Comparison of ENCODE assay signal across 43 mouse cellular contexts in the genomic region with DNA sequence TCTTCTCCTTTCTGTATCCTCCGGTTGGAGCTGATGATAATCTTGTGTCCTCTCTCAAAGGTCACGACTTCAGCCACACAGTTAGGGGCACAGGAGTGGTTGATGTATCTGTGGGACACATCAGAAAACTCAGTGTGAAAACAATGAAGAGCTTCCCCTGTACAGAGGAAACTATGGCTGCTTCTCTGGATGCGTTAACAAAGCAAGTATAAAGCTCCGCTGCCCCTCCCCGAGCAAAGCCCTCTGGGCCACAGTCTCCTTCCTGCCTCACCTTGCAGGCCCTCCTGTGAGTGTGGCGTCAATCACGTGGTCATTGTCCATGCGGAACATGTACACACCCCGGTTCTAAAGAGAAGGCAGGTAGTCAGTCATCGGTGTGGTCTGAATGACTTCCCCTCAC. TPM values are rescaled to one million over a fixed set of nuclear protein-coding genes. Genes with fewer than 3 reads are reported as not detected.
"Had no signal": no experiment of that assay in that cellular context is flagged by ENCODE, and none has a peak within 500 bp of the region (broad histone marks: within the 10 kb centered on the region; RNA-seq: fewer than 3 reads in every experiment).

No protein-coding gene starts in this region.

- H3K27ac ChIP-seq: heart, embryonic 13.5 days; heart, embryonic 15.5 days; hindbrain, embryonic 13.5 days; hindbrain, embryonic 15.5 days; hindbrain, postnatal 0 days; kidney, embryonic 15.5 days; kidney, postnatal 0 days; limb, embryonic 13.5 days; limb, embryonic 15.5 days; liver, embryonic 13.5 days; liver, embryonic 15.5 days had no signal

- H3K4me2 ChIP-seq: heart, embryonic 11.5 days; heart, embryonic 13.5 days; heart, embryonic 15.5 days; hindbrain, embryonic 13.5 days; hindbrain, embryonic 15.5 days; kidney, embryonic 15.5 days; limb, embryonic 13.5 days; limb, embryonic 15.5 days; liver, embryonic 13.5 days; liver, embryonic 15.5 days had no signal

- ATAC-seq: hindbrain, postnatal 0 days; intestine, embryonic 16.5 days had no signal

- H3K27me3 ChIP-seq: heart, embryonic 13.5 days; heart, embryonic 15.5 days; hindbrain, embryonic 13.5 days; hindbrain, embryonic 15.5 days; kidney, embryonic 15.5 days; limb, embryonic 13.5 days; limb, embryonic 15.5 days; liver, embryonic 13.5 days; liver, embryonic 15.5 days had no signal

- H3K4me3 ChIP-seq: heart, embryonic 13.5 days; heart, embryonic 15.5 days; hindbrain, embryonic 13.5 days; hindbrain, embryonic 15.5 days; kidney, embryonic 15.5 days; limb, embryonic 13.5 days; limb, embryonic 15.5 days; liver, embryonic 13.5 days; liver, embryonic 15.5 days had no signal

- H3K4me1 ChIP-seq: heart, embryonic 13.5 days; heart, embryonic 15.5 days; hindbrain, embryonic 13.5 days; hindbrain, embryonic 15.5 days; kidney, embryonic 15.5 days; limb, embryonic 13.5 days; limb, embryonic 15.5 days; liver, embryonic 13.5 days; liver, embryonic 15.5 days had no signal

- H3K9ac ChIP-seq: heart, embryonic 13.5 days; heart, embryonic 15.5 days; hindbrain, embryonic 13.5 days; hindbrain, embryonic 15.5 days; kidney, embryonic 15.5 days; limb, embryonic 13.5 days; limb, embryonic 15.5 days; liver, embryonic 13.5 days; liver, embryonic 15.5 days had no signal

- DNase-seq: gastrocnemius, postnatal 14 days; gastrocnemius, postnatal 36 days; heart, adult 18-20 months; heart, postnatal 14 days; heart, postnatal 36 days; kidney, adult 11 months; kidney, adult 2 months; kidney, adult 9 months; kidney, postnatal 14 days; kidney, postnatal 36 days; layer of hippocampus, adult 9-11 months; layer of hippocampus, postnatal 36 days; left cerebral cortex, postnatal 4 days; liver, embryonic 13.5 days had no signal

- H3K9me3 ChIP-seq: heart, embryonic 13.5 days; heart, embryonic 15.5 days; hindbrain, embryonic 13.5 days; hindbrain, embryonic 15.5 days; kidney, embryonic 15.5 days; limb, embryonic 13.5 days; limb, embryonic 15.5 days; liver, embryonic 13.5 days; liver, embryonic 15.5 days had no signal

RNA-seq across cellular contexts. Expression of gene E130116L18Rik, which starts 52.7 kb away (rescaled TPM):
- total RNA-seq: gastrocnemius, adult 18-20 months; gastrocnemius, adult 8-10 months; gastrocnemius, postnatal 14 days; gastrocnemius, postnatal 36 days; heart, adult 18-20 months; heart, postnatal 14 days; heart, postnatal 36 days; hematopoietic stem cell, adult 5-6 weeks; hindbrain, postnatal 0 days; layer of hippocampus, adult 18-20 months; layer of hippocampus, adult 8-10 months; layer of hippocampus, postnatal 14 days; layer of hippocampus, postnatal 36 days; left cerebral cortex, adult 18-20 months; left cerebral cortex, adult 8-10 months; left cerebral cortex, postnatal 10 days; left cerebral cortex, postnatal 25 days; left cerebral cortex, postnatal 4 days; liver, adult 2 months had no signal
- polyA plus RNA-seq: gonadal fat pad, adult 2 months; heart, embryonic 11.5 days; heart, embryonic 13.5 days; heart, embryonic 15.5 days; heart, postnatal 0 days; hindbrain, embryonic 11.5 days; hindbrain, embryonic 13.5 days; hindbrain, embryonic 15.5 days; intestine, embryonic 14.5 days; intestine, embryonic 16.5 days; kidney, adult 2 months; large intestine, adult 2 months; limb, embryonic 11.5 days; limb, embryonic 13.5 days; limb, embryonic 15.5 days; liver, adult 2 months; liver, embryonic 13.5 days; liver, embryonic 15.5 days had no signal
